ENCODE assay signal across 8 mouse cellular contexts in genomic region chr4:136886101-136886500, GRCm38 (mm10). TPM values are rescaled to one million over a fixed set of nuclear protein-coding genes. Genes with fewer than 3 reads are reported as not detected.
DNase-seq lines count a peak whose midpoint lies in the region; ATAC-seq and TF ChIP-seq lines count a peak whose summit lies in the region.

TSS of gene C1qb (minus strand) at chr4:136886187.

- H3K4me1 ChIP-seq in bone marrow, adult 2 months (ENCODE audit: control insufficient read depth, insufficient read depth, low read length): no peaks in the 10 kb centered on the region
- H3K4me1 ChIP-seq in intestine, embryonic 16.5 days (ENCODE audit: control insufficient read depth, insufficient read depth, low read length): no peaks in the 10 kb centered on the region
- no peaks in the 10 kb centered on the region for H3K4me1 ChIP-seq in liver, embryonic 14.5 days (replicated peaks; ENCODE audit: control insufficient read depth in 2 of 2, insufficient read depth in 2 of 2, low read length in 1 of 2)

- peaks cover 5% of the 10 kb centered on the region; the same call in 1 of the 2 replicates for H3K27me3 ChIP-seq in intestine, embryonic 16.5 days (replicated peaks; ENCODE audit: control insufficient read depth, insufficient read depth, low read length)
- H3K27me3 ChIP-seq in liver, embryonic 14.5 days (ENCODE audit: control insufficient read depth, insufficient read depth, low read length): no peaks in the 10 kb centered on the region

- peak; percentile 56 for ATAC-seq in granulocyte monocyte progenitor cell, adult 5-6 weeks (replicated peaks; ENCODE audit: poor library complexity, severe bottlenecking)
- ATAC-seq in intestine, embryonic 16.5 days: no peak
- peak; percentile 31; the same call in 1 of the 2 replicates for ATAC-seq in liver, embryonic 14.5 days (ENCODE audit: insufficient read depth)

- H3K9ac ChIP-seq in intestine, embryonic 16.5 days (ENCODE audit: low read depth, low read length): no peak within 1 kb of the TSS
- no peak within 1 kb of the TSS for H3K9ac ChIP-seq in liver, embryonic 14.5 days (replicated peaks)

- no peak for TF ChIP-seq EP300 in liver, embryonic 14.5 days (IDR thresholded peaks at IDR 0.05; ENCODE audit: low read depth)

- no peak for TF ChIP-seq POLR2A in bone marrow, adult 2 months (IDR thresholded peaks at IDR 0.05; ENCODE audit: borderline replicate concordance, control insufficient read depth, low read depth, low read length)

- H3K36me3 ChIP-seq in intestine, embryonic 16.5 days (ENCODE audit: control insufficient read depth, insufficient read depth, low read length): no peaks in the 10 kb centered on the region
- H3K36me3 ChIP-seq in liver, embryonic 14.5 days (replicated peaks; ENCODE audit: control insufficient read depth, insufficient read depth, low read depth): no peaks in the 10 kb centered on the region

- DNase-seq in gastrocnemius, adult 18-20 months (ENCODE audit: low spot score): peak; percentile 13
- DNase-seq in gastrocnemius, adult 8-10 months (ENCODE audit: low spot score in 2 of 2): no peak
- no peak for DNase-seq in liver, embryonic 14.5 days (ENCODE audit: low read depth in 3 of 3, low spot score in 3 of 3)
- DNase-seq in T-cell, adult 2 months (ENCODE audit: low spot score): no peak
- no peak for DNase-seq in urinary bladder, adult 18-20 months (ENCODE audit: low spot score in 2 of 2)

- no peak within 1 kb of the TSS for H3K4me3 ChIP-seq in bone marrow, adult 2 months (replicated peaks; ENCODE audit: control insufficient read depth, low read depth, low read length)
- no peak within 1 kb of the TSS for H3K4me3 ChIP-seq in intestine, embryonic 16.5 days (ENCODE audit: low read length)
- H3K4me3 ChIP-seq in liver, embryonic 14.5 days (ENCODE audit: insufficient read depth in 1 of 2, low read depth in 2 of 2, low read length in 2 of 2): peak within 1 kb of the TSS in 1 of 2 experiments; percentile 14; a peak in 1 of 4 replicates

- no peak within 1 kb of the TSS for H3K4me2 ChIP-seq in intestine, embryonic 16.5 days (ENCODE audit: low read depth, low read length)
- no peak within 1 kb of the TSS for H3K4me2 ChIP-seq in liver, embryonic 14.5 days (ENCODE audit: low read depth)

- no peaks in the 10 kb centered on the region for H3K9me3 ChIP-seq in intestine, embryonic 16.5 days (ENCODE audit: control insufficient read depth, low read length)
- no peaks in the 10 kb centered on the region for H3K9me3 ChIP-seq in liver, embryonic 14.5 days (ENCODE audit: control insufficient read depth, low read length)

- WGBS in bone marrow, adult 2 months: 30% methylated on average over 7 of the region's 7 CpGs
- 72% methylated on average over 7 of the region's 7 CpGs for WGBS in intestine, embryonic 16.5 days
- WGBS in liver, embryonic 14.5 days (ENCODE audit: insufficient replicate concordance): 28% methylated on average over 7 of the region's 7 CpGs

- TF ChIP-seq CTCF in bone marrow, adult 2 months (IDR thresholded peaks at IDR 0.05; ENCODE audit: control insufficient read depth, insufficient read depth, low read length): no peak
- TF ChIP-seq CTCF in liver, embryonic 14.5 days (IDR thresholded peaks at IDR 0.05; ENCODE audit: low read depth): no peak

- H3K27ac ChIP-seq in bone marrow, adult 2 months (ENCODE audit: control insufficient read depth, insufficient read depth, low read depth, low read length, poor library complexity): no peak within 1 kb of the TSS
- H3K27ac ChIP-seq in intestine, embryonic 16.5 days (ENCODE audit: low read length): no peak within 1 kb of the TSS
- H3K27ac ChIP-seq in liver, embryonic 14.5 days: no peak within 1 kb of the TSS

RNA-seq across cellular contexts. Expression of gene C1qb, which starts in this region (rescaled TPM):
- total RNA-seq in gastrocnemius, adult 18-20 months (2021): 10 to 100 TPM in 1 of 2 experiments, 1 to 10 TPM in 1; 8.5 to 13.1 TPM
- 10 to 100 TPM in 1 of 4 experiments, 1 to 10 TPM in 3; 3.3 to 11.0 (median 7.2) TPM for total RNA-seq in gastrocnemius, adult 8-10 months (2022)
- 47.9 and 77.8 TPM in 2 replicates for polyA plus RNA-seq in bone marrow, adult 2 months (2011; ENCODE audit: insufficient read depth, insufficient read length, low replicate concordance, missing spikeins)
- 1.3 TPM in 1 of 2 replicates, not detected in the other for total RNA-seq in granulocyte monocyte progenitor cell, adult 5-6 weeks (2014; fragmentation: Nextera tagmentation)
- total RNA-seq in granulocyte monocyte progenitor cell, adult 5-6 weeks (2017): 0.52 and 1.1 TPM in 2 replicates
- 76.3 and 77.6 TPM in 2 replicates for polyA plus RNA-seq in intestine, embryonic 16.5 days (2015; fragmentation: Nextera tagmentation; extraction: Ambion mirVana)
- polyA plus RNA-seq in liver, embryonic 14.5 days (2012; rRNA removed): 57.9 and 67.0 TPM in 2 replicates
- 96.9 and 100 TPM in 2 replicates for polyA plus RNA-seq in liver, embryonic 14.5 days (2014; fragmentation: Nextera tagmentation; extraction: Ambion mirVana)
